ENCODE assay signal across 8 mouse cellular contexts in the genomic region with DNA sequence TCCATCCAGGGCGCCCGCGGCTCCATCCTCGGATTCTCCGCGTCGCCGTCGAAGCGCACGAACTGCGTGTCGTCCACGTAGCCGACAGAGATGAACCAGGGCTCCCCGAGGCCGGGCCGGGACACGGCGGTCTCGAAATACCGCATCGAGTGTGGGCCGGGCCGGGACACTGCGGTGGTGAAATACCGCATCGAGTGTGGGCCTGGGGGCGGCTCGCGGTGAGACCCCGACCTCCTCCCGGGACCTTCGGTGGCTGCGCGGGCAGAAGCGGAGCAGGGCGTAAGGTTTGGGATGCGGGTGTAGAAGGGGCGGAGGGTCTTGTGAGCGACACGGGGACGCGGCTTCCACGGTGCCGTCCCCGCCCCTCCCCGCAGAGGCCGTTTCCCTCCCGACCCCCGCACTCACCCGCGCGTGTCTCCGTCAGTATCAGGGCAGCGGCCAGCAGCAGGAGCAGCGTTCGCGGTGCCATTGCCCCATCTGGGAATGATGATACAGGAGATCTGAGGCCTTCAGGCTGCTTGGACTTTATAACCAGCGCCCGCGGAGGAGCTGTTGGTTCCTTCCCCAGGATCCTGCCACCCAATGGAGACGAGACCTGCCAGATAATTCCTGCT. TPM values are rescaled to one million over a fixed set of nuclear protein-coding genes. Genes with fewer than 3 reads are reported as not detected.
A peak's percentile ranks its signal among the peaks of the same experiment; 100 is the strongest.
DNase-seq lines count a peak whose midpoint lies in the region; ATAC-seq and TF ChIP-seq lines count a peak whose summit lies in the region.

A gene (minus strand): TSS at position 499 of the 614 bp plus-strand sequence.

- no peak for TF ChIP-seq CTCF in liver, postnatal 0 days (IDR thresholded peaks at IDR 0.05; ENCODE audit: low read depth)

- H3K27me3 ChIP-seq in hindbrain, embryonic 11.5 days (ENCODE audit: control insufficient read depth, insufficient read depth, low read length): peaks cover 57% of the 10 kb centered on the region
- H3K27me3 ChIP-seq in liver, postnatal 0 days (ENCODE audit: insufficient read depth, low read length): peaks cover 33% of the 10 kb centered on the region

- no peak within 1 kb of the TSS for H3K9ac ChIP-seq in hindbrain, embryonic 11.5 days (ENCODE audit: low read depth, low read length)
- peak within 1 kb of the TSS; percentile 41; the same call in 1 of the 2 replicates for H3K9ac ChIP-seq in liver, postnatal 0 days (replicated peaks)

- ATAC-seq in hindbrain, embryonic 11.5 days (ENCODE audit: low FRiP score): no peak
- ATAC-seq in liver, postnatal 0 days: peak; percentile 29; the same call in 1 of the 2 replicates

- H3K27ac ChIP-seq in hindbrain, embryonic 11.5 days (ENCODE audit: low read depth, low read length): no peak within 1 kb of the TSS
- H3K27ac ChIP-seq in liver, postnatal 0 days (ENCODE audit: low read depth): no peak within 1 kb of the TSS

- TF ChIP-seq EP300 in liver, postnatal 0 days (IDR thresholded peaks at IDR 0.05; ENCODE audit: low read depth): no peak

- no peaks in the 10 kb centered on the region for H3K4me1 ChIP-seq in hindbrain, embryonic 11.5 days (replicated peaks; ENCODE audit: control insufficient read depth, insufficient read depth, low read length)
- peaks cover 4% of the 10 kb centered on the region; the same call in 1 of the 2 replicates for H3K4me1 ChIP-seq in liver, postnatal 0 days (ENCODE audit: insufficient read depth)

- WGBS in hindbrain, embryonic 11.5 days: 2% methylated on average over 61 of the region's 63 CpGs
- WGBS in liver, postnatal 0 days (ENCODE audit: insufficient replicate concordance): 2% methylated on average over 62 of the region's 63 CpGs

- H3K4me3 ChIP-seq in hindbrain, embryonic 11.5 days (ENCODE audit: low read depth, low read length): peak within 1 kb of the TSS; percentile 18
- H3K4me3 ChIP-seq in liver, postnatal 0 days (ENCODE audit: low read depth, low read length): peak within 1 kb of the TSS; percentile 54

- no peaks in the 10 kb centered on the region for H3K36me3 ChIP-seq in hindbrain, embryonic 11.5 days (ENCODE audit: control insufficient read depth, insufficient read depth, low read length)
- H3K36me3 ChIP-seq in liver, postnatal 0 days (replicated peaks; ENCODE audit: insufficient read depth, low read length): no peaks in the 10 kb centered on the region

- H3K4me2 ChIP-seq in hindbrain, embryonic 11.5 days (replicated peaks; ENCODE audit: low read depth, low read length): peak within 1 kb of the TSS; percentile 28; the same call in 1 of the 2 replicates
- H3K4me2 ChIP-seq in liver, postnatal 0 days (ENCODE audit: low read depth, low read length): peak within 1 kb of the TSS; percentile 74

- peak; percentile 5 for DNase-seq in urinary bladder, postnatal 14 days (ENCODE audit: low spot score)
- DNase-seq in urinary bladder, postnatal 25 days (ENCODE audit: low spot score): no peak
- DNase-seq in hindbrain, embryonic 11.5 days (ENCODE audit: low spot score): no peak
- no peak for DNase-seq in liver, postnatal 0 days
- peak; percentile 48 for DNase-seq in thymus, postnatal 14 days
- no peak for DNase-seq in spleen, adult 12 weeks (ENCODE audit: low spot score)
- no peak for DNase-seq in spleen, postnatal 36 days (ENCODE audit: low spot score in 2 of 2)
- no peak for DNase-seq in right cerebral cortex, postnatal 36 days (ENCODE audit: low spot score in 2 of 2)

- H3K9me3 ChIP-seq in hindbrain, embryonic 11.5 days (ENCODE audit: control insufficient read depth, low read length): no peaks in the 10 kb centered on the region
- H3K9me3 ChIP-seq in liver, postnatal 0 days (ENCODE audit: low read length): no peaks in the 10 kb centered on the region

RNA-seq across cellular contexts. Expression of the gene that starts here (rescaled TPM):
- polyA plus RNA-seq in hindbrain, embryonic 11.5 days (2014; fragmentation: Nextera tagmentation; extraction: Ambion mirVana): not detected in 2 replicates
- polyA plus RNA-seq in liver, postnatal 0 days (2015; fragmentation: Nextera tagmentation; extraction: Ambion mirVana): not detected in 2 replicates

Comparison
In these comparisons a context has a peak if more than half of its experiments do, and no peak if none do; other contexts are left out.
1. DNase-seq: peak in urinary bladder, postnatal 14 days (single experiment) and thymus, postnatal 14 days (single experiment); none in urinary bladder, postnatal 25 days (single experiment), hindbrain, embryonic 11.5 days (single experiment), liver, postnatal 0 days (single experiment), spleen, adult 12 weeks (single experiment), spleen, postnatal 36 days (0 of 2) and right cerebral cortex, postnatal 36 days (0 of 2).
2. Peak in ATAC-seq, H3K4me3 ChIP-seq, H3K9ac ChIP-seq and H3K4me2 ChIP-seq in liver, postnatal 0 days; RNA of the gene not detected or under 1 TPM.